Mouse (Mus musculus) testis, adult 2 months (tissue): Measurements from ENCODE around the gene Nfib.

Experiments used
- CTCF ChIP-seq: fragments of 200-500 bp; IDR thresholded peaks from 2 replicates; pipeline ENCODE4 v1.5.1; 2012; ENCODE audit warnings: low read depth, mild to moderate bottlenecking, inconsistent platforms, low read length, moderate library complexity; ENCODE audit not compliant: control insufficient read depth, insufficient read depth, insufficient replicate concordance
- POLR2A ChIP-seq: fragments of 200-500 bp; IDR thresholded peaks from 2 replicates; pipeline ENCODE4 v1.6.1; 2012; ENCODE audit warnings: low read depth, mild to moderate bottlenecking, inconsistent platforms, low read length, moderate library complexity; ENCODE audit not compliant: control insufficient read depth

DNA sequence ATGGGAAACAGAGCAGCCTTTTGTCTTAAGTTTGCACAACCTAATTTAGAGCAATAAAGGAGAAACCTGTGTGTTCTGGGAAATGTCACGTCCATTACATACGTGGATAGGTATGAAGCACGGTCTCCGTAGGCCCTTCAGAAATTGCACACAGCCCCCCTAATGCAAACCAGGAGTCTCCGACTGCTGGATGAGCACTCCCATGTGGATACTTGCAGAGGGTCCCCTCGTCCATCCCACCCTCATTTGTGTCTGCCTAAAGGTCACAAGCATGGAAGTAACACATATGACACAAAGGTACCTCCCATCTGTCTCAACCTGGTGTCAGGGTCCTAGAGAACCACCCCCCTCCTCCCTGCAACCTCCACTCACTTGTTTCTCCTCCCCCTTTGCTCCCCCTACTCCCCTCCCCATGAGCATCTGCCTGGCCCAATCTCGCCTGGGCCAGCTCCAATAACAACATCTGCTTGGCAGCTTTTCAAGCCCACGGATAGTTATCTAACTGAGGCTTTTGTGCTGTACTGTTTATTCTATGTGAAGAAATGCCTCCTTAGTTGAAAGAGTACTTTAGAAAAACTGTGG lies 241.4 kb downstream of the Nfib start:
- TF ChIP-seq CTCF (no peak), POLR2A (no peak)
